Mouse (Mus musculus) kidney, postnatal 0 days (tissue): ENCODE measurements around the gene Fam217b. TPM values are rescaled to one million over a fixed set of nuclear protein-coding genes. Genes with fewer than 3 reads are reported as not detected.
A peak's percentile ranks its signal among the peaks of the same experiment; 100 is the strongest.

ENCODE experiments used
- ATAC-seq: fragments of 200-750 bp; cut with Nextera tagmentation; replicated peaks from 2 replicates; pipeline ENCODE4 v1.8.0; 2017; ENCODE audit warnings: low read depth, moderate number of reproducible peaks, moderate TSS enrichment, moderate library complexity; ENCODE audit not compliant: low FRiP score
- DNase-seq: peaks from one replicate; pipeline ENCODE4 v3.0.0-alpha.2; 2016; ENCODE audit warnings: low spot score
- H3K27ac ChIP-seq: fragments of 300-500 bp; sonication (generic); 2 replicates; pipeline ENCODE4 v1.5.1; 2014; ENCODE audit warnings: mild to moderate bottlenecking
- H3K27me3 ChIP-seq: fragments of 300-500 bp; sonication (generic); 2 replicates; pipeline ENCODE4 v1.6.1; 2014; ENCODE audit warnings: low read length, mixed read lengths; ENCODE audit not compliant: insufficient read depth
- H3K36me3 ChIP-seq: fragments of 300-500 bp; sonication (generic); 2 replicates; pipeline ENCODE4 v1.6.1; 2014; ENCODE audit warnings: low read length, mixed read lengths; ENCODE audit not compliant: insufficient read depth
- H3K4me1 ChIP-seq: fragments of 300-500 bp; sonication (generic); replicated peaks from 2 replicates; pipeline ENCODE4 v1.6.1; 2014; ENCODE audit warnings: antibody characterized with exemption, low read length, mixed read lengths; ENCODE audit not compliant: insufficient read depth
- H3K4me2 ChIP-seq: fragments of 300-500 bp; sonication (generic); 2 replicates; pipeline ENCODE4 v1.6.1; 2014; ENCODE audit warnings: mild to moderate bottlenecking, low read length, moderate library complexity, mixed read lengths
- H3K4me3 ChIP-seq: fragments of 300-500 bp; sonication (generic); replicated peaks from 2 replicates; pipeline ENCODE4 v1.5.1; 2014; ENCODE audit warnings: low read depth, low read length
- H3K9ac ChIP-seq: fragments of 300-500 bp; sonication (generic); 2 replicates; pipeline ENCODE4 v1.6.1; 2014; ENCODE audit warnings: low read depth, low read length
- H3K9me3 ChIP-seq: fragments of 300-500 bp; sonication (generic); replicated peaks from 2 replicates; pipeline ENCODE4 v1.6.1; 2016; ENCODE audit warnings: low read length, inconsistent platforms, mixed read lengths
- CTCF ChIP-seq: IDR thresholded peaks from 2 replicates; pipeline ENCODE4 v1.5.1; 2016; ENCODE audit warnings: antibody characterized with exemption, low read depth, mild to moderate bottlenecking, moderate library complexity
- WGBS: fragments of 180-500 bp; shearing (Covaris S2); extraction: QIAGEN DNeasy Blood & Tissue Kit; methylation state at CpG from one replicate; pipeline ENCODE4 v1.1.7; 2014; 5-methylcytosine and 5-hydroxymethylcytosine counted together
- polyA plus RNA-seq: library from polyadenylated mRNA; unstranded; fragments of >200 nt; fragmentation: Nextera tagmentation; extraction: Ambion mirVana; gene quantifications from 2 replicates; pipeline ENCODE4 v1.2.1, GENCODE M21; 2015

The Fam217b gene
- polyA plus RNA-seq, 1 experiment from 2014 or later = 5.4 TPM

DNA sequence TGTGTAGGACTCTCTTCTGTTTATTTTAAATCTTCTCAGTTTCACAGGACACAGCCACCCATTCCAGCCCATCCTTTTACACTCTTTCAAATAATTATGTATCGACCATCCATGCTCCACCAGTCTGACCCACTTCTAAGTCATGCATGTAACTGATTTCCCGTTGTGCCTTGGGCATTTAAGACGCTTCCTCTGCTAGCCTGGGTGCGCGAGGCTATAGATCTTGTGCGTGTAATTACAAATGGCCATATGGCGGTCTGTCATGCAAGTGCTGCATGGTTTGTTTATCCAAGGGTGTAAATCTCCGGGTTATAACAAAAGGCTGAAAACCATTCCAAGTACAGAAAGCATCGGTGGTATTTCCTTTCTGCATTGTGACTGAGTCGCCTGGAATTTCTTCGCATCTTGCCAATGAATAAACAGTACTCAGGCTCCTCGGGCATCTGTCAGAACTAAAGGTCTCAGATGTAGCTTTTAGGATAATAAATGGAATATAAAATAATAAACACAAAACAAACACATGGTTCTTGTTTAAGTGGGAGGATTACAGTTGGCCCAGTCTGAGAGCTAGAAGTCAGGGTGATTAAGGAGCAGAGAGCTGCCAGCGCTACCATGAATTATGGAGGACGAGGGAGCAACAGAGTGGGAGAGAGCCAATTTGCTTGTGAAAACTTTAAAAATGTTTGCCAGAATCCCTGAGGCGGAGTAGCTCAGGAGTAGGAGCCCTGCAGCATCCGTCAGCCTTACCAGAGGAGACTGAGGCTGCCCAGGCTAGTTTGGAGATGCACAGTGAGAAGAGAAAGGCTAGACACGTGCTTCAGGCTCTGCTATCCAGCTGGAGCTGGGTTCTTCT is 40.6 kb downstream of the Fam217b start:
- 2% methylated on average over 17 of the region's 17 CpGs for WGBS
- Histone ChIP-seq H3K4me3 (no peak overlapping the region), H3K4me1 (no peaks in the 10 kb centered on the region; the same call in 1 of the 2 replicates), H3K27me3 (no peaks in the 10 kb centered on the region), H3K9me3 (no peaks in the 10 kb centered on the region), H3K9ac (no peak overlapping the region), H3K4me2 (peak overlapping the region; percentile 27; the same call in 1 of the 2 replicates), H3K36me3 (no peaks in the 10 kb centered on the region), H3K27ac (peak overlapping the region; percentile 20; the same call in 1 of the 2 replicates)
- DNase-seq (peak; percentile 94), ATAC-seq (peak; percentile 72)
- no peak for TF ChIP-seq CTCF

DNA sequence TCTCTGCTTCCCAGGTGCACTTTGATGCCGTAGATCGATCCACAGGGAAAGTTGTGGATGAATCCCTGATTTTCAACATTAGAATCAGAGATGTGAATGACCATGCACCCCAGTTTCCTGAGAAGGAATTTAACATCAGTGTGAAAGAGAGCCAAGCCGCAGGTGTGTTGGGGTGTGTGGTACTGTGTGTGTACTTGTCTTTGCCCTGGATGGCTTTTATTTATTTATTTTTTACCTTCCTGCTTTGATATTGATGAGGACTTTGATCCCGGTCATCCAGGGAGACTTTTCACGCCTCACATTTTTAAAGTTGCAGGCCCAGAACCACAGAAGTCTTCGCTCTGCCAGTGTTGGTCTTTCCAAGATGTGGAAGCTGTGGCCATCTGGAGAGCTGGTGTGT is 43.1 kb downstream of the Fam217b start:
- WGBS = 92% methylated on average over 6 of the region's 6 CpGs
- no peak overlapping the region for H3K4me2 ChIP-seq
- H3K9ac ChIP-seq = no peak overlapping the region
- ATAC-seq (no peak), DNase-seq (no peak)
- H3K9me3 ChIP-seq = no peaks in the 10 kb centered on the region
- H3K27ac ChIP-seq = no peak overlapping the region
- peaks cover 8% of the 10 kb centered on the region; the same call in 1 of the 2 replicates for H3K4me1 ChIP-seq
- H3K4me3 ChIP-seq = no peak overlapping the region
- no peak for TF ChIP-seq CTCF
- no peaks in the 10 kb centered on the region for H3K36me3 ChIP-seq
- H3K27me3 ChIP-seq = no peaks in the 10 kb centered on the region

- no peak overlapping the region for H3K9ac ChIP-seq
- no peaks in the 10 kb centered on the region for H3K27me3 ChIP-seq
- H3K4me2 ChIP-seq = no peak overlapping the region
- H3K4me1 ChIP-seq = peaks cover 8% of the 10 kb centered on the region; the same call in 1 of the 2 replicates
- no peaks in the 10 kb centered on the region for H3K9me3 ChIP-seq
- ATAC-seq (no peak), DNase-seq (peak; percentile 41)
- H3K4me3 ChIP-seq = no peak overlapping the region
- H3K36me3 ChIP-seq = no peaks in the 10 kb centered on the region
- no peak overlapping the region for H3K27ac ChIP-seq
- WGBS = 53% methylated on average over 5 of the region's 5 CpGs
- TF ChIP-seq CTCF = no peak
Measured at GRCm38 (mm10) chr2:178460353-178460752, 46.0 kb downstream of the Fam217b start.

GRCm38 (mm10) chr2:178471546-178472480 is 57.5 kb downstream of the Fam217b start:
- ATAC-seq (0 out of 2 replicates have a peak, but pooled peaks have one; percentile 61), DNase-seq (no peak)
- Histone ChIP-seq H3K4me3 (no peak overlapping the region), H3K4me1 (no peaks in the 10 kb centered on the region), H3K27me3 (no peaks in the 10 kb centered on the region), H3K27ac (no peak overlapping the region), H3K4me2 (no peak overlapping the region), H3K36me3 (no peaks in the 10 kb centered on the region), H3K9ac (no peak overlapping the region), H3K9me3 (no peaks in the 10 kb centered on the region)
- 78% methylated on average over 17 of the region's 17 CpGs for WGBS
- TF ChIP-seq CTCF = no peak

DNA sequence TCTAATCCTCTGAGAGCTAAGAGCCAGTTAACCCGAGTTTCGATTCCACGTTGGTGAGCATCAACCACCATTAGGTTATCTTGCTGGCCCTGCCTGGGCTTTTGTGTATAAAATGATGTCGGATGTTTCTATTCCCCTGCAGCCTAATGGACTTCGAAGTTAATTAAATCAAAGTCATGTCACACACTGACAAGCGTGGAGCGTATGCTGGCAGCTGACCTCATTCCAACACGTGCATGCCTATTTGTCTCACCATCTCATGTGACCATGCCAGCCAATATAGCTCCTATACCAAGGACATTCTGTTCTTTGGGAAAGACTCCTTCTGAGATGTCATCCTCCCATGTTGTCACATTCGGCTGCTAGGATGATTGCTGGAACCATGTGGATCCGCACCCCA is 59.6 kb downstream of the Fam217b start:
- no peaks in the 10 kb centered on the region for H3K27me3 ChIP-seq
- DNase-seq (no peak), ATAC-seq (no peak)
- no peak overlapping the region for H3K9ac ChIP-seq
- no peak overlapping the region for H3K27ac ChIP-seq
- TF ChIP-seq CTCF = no peak
- H3K36me3 ChIP-seq = no peaks in the 10 kb centered on the region
- no peak overlapping the region for H3K4me2 ChIP-seq
- no peaks in the 10 kb centered on the region for H3K9me3 ChIP-seq
- no peak overlapping the region for H3K4me3 ChIP-seq
- no peaks in the 10 kb centered on the region for H3K4me1 ChIP-seq
- WGBS = 84% methylated on average over 10 of the region's 10 CpGs

Other genes with a start within 250 kb of the Fam217b start
- gene Sycp2, start 6.8 kb upstream of the Fam217b start, polyA plus RNA-seq = 0.08 TPM in 1 of 2 replicates, not detected in the other
- 2.2 and 2.3 TPM in 2 replicates for gene Ppp1r3d, start 52 bp upstream of the Fam217b start, polyA plus RNA-seq
- 0.17 and 0.29 TPM in 2 replicates for gene Cdh26, start 16.0 kb downstream of the Fam217b start, polyA plus RNA-seq